Mouse (Mus musculus): ENCODE measurements around the gene Lpp.

Lpp gene

DNA sequence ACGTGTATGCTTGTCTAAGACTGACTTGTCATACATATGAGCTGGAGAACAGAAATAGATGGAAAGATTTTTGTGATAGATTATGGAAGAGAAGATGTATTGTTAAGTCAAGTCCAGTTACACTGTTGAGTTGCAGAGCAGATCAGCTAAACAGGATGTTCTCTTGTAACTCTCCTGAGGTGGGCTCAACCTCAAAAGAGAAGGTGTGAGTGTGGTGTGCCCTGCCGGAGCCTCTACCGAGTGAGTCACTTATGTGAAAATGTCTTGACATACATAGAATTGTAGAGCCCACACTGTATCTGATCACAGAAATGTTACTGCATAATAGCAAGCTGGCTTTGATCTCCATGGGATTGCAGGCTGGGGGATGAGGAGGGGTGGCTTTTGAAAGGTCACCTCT lies 310.9 kb downstream of the Lpp start:
- DNase-seq (ENCODE audit: low spot score), result no peak

DNA sequence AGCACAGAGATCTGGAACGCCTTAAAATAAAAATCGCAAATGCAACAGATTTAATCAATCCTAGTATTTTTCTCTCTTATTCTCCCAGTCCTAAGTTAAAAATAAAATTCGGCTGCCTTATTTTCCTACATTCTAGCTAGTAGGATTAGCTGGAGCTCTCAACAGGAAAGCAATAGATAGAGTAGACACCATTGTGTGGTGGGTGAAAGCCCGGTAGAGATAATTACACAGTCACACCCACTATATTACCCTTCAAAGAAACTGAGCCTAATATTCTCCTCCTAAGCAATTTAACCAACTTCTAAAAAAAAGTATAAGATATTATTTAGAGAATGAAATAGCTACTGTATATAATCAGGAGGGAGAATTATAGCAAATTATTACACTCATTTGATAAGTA lies 330.3 kb downstream of the Lpp start:
- DNase-seq (ENCODE audit: low spot score), result no peak

- no peak for DNase-seq (ENCODE audit: low spot score)
Measured at GRCm38 (mm10) chr16:24732751-24733150, 339.4 kb downstream of the Lpp start.

GRCm38 (mm10) chr16:24733321-24733720 lies 340.0 kb downstream of the Lpp start:
- no peak for DNase-seq (ENCODE audit: low spot score)

DNA sequence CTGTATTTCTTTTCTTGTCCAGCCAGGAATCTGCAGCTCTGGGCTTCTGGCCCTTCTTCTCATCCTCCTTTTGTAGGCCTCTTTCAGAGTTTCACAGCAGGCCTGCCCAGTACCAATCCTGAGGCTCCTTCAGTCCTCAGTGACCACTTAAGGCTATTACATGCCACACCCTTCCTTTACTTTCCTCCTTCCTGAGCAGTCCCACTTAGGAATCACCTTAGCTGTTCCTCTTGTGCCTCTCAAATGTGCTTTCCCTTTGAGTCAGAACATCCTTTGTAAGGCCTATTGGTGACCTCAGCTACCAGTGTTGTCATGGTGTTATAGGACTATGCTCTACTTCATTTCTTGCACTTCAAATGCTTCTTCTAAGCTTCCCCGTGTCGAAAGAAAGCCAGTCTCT lies 342.4 kb downstream of the Lpp start:
- DNase-seq (ENCODE audit: low spot score), result no peak

DNA sequence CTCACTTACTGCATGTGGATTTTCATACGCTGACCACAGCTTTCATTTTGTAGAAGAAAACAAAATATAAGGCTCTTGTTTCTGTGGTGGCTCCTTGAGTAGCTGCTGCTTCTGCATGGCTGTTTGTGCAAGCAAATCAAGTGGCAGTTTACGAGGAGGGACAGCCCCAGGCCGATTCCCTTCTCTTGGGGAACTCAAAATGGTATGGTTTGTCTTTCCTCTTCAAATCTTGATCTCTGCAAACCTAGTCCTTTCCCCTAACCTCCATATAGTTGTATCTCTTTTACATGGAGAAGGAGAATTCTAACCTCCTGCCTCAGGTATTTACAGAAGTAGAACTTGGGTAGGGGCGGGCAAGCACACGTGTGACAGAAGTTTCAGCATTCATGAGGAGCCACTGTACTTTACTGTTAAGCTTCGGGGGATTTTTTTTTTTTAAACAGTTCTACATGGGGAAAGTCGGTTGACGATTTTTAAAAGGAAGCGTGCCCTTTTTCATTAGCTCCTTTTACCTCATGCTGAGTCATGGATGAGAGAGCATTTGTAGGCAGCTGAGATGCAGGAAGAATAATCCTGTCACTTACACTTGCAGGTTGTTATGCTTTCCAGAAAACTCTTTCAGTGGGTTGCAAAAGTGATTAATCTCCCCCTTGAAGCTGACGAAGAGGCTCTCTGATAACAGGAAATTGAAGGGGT lies 344.2 kb downstream of the Lpp start:
- DNase-seq (ENCODE audit: low spot score), result no peak

DNA sequence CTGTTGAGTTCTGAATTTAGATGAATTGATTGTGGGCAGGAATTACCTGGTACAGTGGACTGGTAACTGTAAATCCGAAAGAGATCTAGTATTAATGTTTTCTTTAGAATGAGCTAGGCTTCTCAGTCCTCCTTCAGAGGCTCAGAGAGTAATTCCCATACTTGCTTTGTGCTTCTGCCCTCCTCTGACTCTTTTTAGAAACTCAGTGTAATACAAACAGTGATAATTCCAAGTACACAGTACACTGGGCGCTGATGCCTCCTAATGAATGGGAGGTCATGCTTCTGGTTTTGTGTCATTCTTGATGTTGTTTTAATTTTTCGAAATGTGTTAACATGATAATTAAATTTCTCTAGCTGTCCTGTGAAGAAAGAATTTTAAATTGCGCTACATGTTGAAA lies 347.4 kb downstream of the Lpp start:
- DNase-seq (ENCODE audit: low spot score), result no peak

DNA sequence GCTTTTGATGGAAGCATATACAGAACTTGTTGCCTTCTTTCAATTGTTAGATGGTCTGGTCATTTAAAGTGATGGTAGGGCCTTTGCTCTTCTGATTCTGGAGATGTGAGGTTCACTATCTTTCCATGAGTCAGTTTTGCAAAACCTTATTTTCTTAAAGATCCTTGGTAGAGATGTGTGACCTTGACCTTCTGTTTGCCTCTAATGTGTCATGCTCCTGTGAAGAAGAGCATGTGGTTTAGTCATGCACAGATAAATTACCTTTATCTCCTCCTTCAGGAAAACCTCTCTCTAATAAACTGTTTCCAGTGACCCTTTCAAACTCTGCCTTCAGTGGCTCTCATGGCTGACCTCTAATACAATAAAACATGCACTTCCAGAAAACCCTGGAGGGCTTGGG lies 356.5 kb downstream of the Lpp start:
- no peak for DNase-seq (ENCODE audit: low spot score)

DNA sequence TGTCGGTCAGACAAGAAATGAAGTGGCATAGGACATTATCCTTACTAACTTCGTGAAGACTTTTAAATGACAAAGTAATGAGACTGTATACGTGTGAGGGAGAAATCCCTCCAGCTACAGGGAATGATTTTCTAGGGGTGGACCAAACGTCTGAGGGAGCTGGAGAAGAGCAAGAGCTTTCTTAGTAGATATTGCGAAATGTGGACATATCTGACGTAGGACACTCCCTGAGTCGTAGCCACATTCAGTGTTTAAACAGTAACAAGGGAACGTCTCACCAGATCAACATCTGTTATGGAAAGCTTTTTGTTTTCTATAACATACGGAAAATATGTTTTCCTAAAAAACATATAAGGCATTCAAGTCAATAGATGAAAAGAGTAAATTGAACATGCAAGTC lies 362.8 kb downstream of the Lpp start:
- DNase-seq (ENCODE audit: low spot score), result no peak

- peak; percentile 45 for DNase-seq (ENCODE audit: low spot score)
Measured at GRCm38 (mm10) chr16:24766051-24766450, 372.7 kb downstream of the Lpp start.

- no peak for DNase-seq (ENCODE audit: low spot score)
Measured at GRCm38 (mm10) chr16:24766596-24766995, 373.3 kb downstream of the Lpp start.

DNA sequence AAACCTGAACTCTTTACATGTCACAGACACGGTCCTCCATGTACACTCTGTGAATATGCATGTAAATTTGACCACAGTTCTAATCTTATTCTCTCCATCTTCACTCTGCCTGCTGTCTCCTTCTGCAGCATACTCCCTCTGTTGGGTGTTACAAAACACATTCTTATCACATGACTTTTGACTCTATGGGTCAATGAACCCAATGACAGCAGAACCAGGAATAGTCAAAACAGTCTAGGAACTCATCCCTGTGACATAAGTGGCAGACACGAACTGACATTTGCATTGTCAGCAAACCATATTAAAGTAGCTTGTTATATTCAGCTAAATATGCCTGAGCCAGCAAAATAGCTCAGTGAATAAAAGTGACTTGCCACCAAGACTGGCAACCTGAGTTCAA lies 383.7 kb downstream of the Lpp start:
- no peak for DNase-seq (ENCODE audit: low spot score)

DNA sequence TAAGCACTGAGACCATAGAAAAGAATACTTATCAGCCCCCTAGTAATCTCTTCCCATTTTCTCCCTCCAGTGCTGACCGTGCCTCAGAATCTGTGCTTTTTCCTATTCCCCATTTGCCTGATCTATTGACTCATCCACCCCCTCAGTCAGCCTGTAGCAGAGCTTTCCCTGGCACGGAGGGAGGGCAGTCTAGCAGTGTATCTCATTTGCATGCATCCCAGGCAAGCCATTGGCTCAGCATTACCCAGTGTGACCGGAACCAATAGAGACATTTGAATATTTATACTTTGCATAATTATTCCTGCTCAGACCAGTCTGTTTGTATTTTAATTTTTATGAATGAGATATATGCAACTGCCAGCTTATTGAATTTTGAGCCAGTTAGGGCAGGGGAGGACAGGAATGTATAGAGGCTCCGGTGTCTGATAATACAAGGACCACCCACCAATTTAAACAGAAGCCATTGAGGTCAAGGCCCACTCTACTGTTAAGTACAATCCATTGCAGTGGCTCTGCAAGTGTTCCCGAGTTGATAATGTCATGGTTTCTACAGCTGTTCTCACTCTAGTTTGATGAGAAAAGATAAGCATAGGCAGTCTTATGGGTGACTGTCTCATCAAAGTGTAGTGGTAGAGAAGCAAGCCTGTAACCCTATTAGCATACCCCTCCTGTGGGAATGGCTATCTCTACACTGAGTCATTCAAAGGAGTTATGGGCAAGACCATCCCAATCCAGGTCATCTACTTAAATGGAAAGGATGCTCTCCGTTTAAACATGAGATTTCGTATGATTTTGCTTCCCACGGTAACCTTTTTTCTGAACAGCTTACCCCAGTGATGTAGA lies 385.3 kb downstream of the Lpp start:
- DNase-seq (ENCODE audit: low spot score), result no peak

- DNase-seq (ENCODE audit: low spot score), result peak; percentile 24
Measured at GRCm38 (mm10) chr16:24780545-24780944, 387.2 kb downstream of the Lpp start.

- DNase-seq (ENCODE audit: low spot score), result no peak
Measured at GRCm38 (mm10) chr16:24781922-24782321, 388.6 kb downstream of the Lpp start.

- DNase-seq (ENCODE audit: low spot score), result no peak
Measured at GRCm38 (mm10) chr16:24785651-24786050, 392.3 kb downstream of the Lpp start.

DNA sequence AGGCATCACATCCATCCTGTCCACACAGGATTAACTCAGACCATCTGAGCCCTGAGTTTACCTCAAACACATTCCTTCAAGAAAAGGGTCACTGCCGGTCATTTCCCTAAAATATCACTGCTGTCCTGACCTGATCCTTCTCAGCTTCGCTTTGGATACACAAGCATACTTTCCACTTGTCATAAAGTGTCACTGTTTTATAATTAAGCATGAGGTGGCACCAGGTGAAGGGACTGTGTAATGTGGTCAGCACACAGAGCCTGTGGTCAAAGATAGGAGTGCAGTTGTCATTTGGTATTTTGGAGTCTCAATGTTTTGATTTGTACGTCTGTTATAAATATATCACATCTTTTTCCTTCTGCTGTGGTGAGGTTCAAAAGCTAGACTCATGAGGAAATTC lies 395.7 kb downstream of the Lpp start:
- no peak for DNase-seq (ENCODE audit: low spot score)

DNA sequence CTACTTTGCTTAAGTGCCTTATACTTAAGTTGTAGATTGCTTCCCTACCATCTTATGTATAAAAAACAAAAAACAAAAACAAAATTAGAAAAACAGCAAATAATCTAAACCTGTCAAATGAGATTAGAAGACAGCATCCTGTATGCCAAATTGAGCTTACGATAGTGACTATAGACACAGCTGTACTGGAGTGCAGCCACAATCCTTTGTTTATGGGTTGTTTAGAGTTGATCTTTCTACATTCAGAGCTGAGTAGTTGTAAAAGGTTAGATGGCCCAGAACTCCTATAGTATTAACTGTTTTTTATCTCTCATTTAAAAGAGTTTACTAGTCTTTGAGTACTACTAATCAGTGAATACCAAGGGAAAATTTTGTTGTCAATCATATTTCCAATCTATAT lies 398.1 kb downstream of the Lpp start:
- no peak for DNase-seq (ENCODE audit: low spot score)

GRCm38 (mm10) chr16:24791984-24792383 lies 398.7 kb downstream of the Lpp start:
- DNase-seq (ENCODE audit: low spot score), result no peak

- DNase-seq (ENCODE audit: low spot score), result no peak
Measured at GRCm38 (mm10) chr16:24792836-24793235, 399.5 kb downstream of the Lpp start.

DNA sequence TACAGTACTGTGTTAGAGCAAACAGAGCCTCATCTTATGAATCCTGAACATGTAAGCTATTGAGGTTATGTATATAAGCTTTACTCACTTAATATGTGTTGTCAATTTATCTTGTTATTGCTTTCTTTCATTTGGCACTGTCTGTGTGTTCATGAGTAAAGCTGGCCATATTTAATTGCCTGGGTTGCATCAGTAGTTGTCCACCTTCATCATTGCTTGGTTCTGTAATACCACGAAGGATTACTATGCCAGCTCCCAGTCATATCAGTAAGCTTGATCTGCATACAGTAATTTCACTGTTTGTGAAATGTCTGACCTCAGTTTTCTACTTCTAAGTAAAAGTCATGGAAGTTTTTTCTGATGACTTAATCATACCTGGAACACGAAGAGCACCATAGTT lies 401.4 kb downstream of the Lpp start:
- no peak for DNase-seq (ENCODE audit: low spot score)

- DNase-seq (ENCODE audit: low spot score), result no peak
Measured at GRCm38 (mm10) chr16:24801355-24801754, 408.0 kb downstream of the Lpp start.

GRCm38 (mm10) chr16:24801780-24802179 lies 408.5 kb downstream of the Lpp start:
- no peak for DNase-seq (ENCODE audit: low spot score)

GRCm38 (mm10) chr16:24806093-24806492 lies 412.8 kb downstream of the Lpp start:
- no peak for DNase-seq (ENCODE audit: low spot score)
